Mouse (Mus musculus) bone marrow macrophage, adult 2 months (primary cell): ENCODE results near the gene Krt1.

Source experiments
- CTCF ChIP-seq: IDR thresholded peaks from 2 replicates; pipeline ENCODE4 v1.5.1; 2012; ENCODE audit warnings: low read depth, mild to moderate bottlenecking, low read length, moderate library complexity
- POLR2A ChIP-seq: IDR thresholded peaks from 2 replicates; pipeline ENCODE4 v1.6.1; 2012; ENCODE audit warnings: mild to moderate bottlenecking, low read depth, low read length, borderline replicate concordance

GRCm38 (mm10) chr15:101873231-101873630, 22.6 kb upstream of the Krt1 start:
- TF ChIP-seq POLR2A (no peak), CTCF (no peak)
